Mouse (Mus musculus): Measurements from ENCODE around the gene Prl8a2. TPM values are rescaled to one million over a fixed set of nuclear protein-coding genes. Genes with fewer than 3 reads are reported as not detected.

Prl8a2 gene
- polyA plus RNA-seq (2012; ENCODE audit: insufficient read depth, insufficient read length, missing spikeins): not detected in 2 replicates

DNA sequence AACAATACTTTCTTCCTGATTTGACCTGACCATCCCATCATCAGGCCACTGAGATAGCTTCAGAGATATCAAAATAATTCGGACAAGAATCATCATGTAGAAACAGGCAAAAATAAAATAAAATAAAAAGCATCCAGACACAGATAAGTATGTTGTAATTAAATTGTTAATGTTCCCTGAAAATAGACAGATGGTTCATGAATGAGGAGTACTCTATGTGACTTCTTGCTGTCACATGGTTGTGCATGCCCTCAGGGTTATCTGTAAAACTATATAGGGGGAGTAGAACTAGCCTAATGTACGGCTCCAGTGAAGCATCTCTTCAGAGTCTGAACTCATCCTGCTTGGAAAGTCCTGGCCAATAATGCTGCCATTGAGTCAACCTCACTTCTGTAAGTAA lies at the start of gene Prl8a2:
Gene Prl8a2, plus strand, starts transcription at position 301 of the 400 bp plus-strand sequence.
- Histone ChIP-seq H3K4me1 (ENCODE audit: control insufficient read depth, insufficient read depth, insufficient read length, low read length) (no peaks in the 10 kb centered on the region), H3K27ac (replicated peaks; ENCODE audit: low read depth, low read length) (no peak within 1 kb of the TSS), H3K4me3 (ENCODE audit: insufficient read depth, low read depth, low read length) (no peak within 1 kb of the TSS)

- Histone ChIP-seq H3K27ac (replicated peaks; ENCODE audit: low read depth, low read length) (no peak within 1 kb of the TSS), H3K4me1 (ENCODE audit: control insufficient read depth, insufficient read depth, insufficient read length, low read length) (no peaks in the 10 kb centered on the region), H3K4me3 (ENCODE audit: insufficient read depth, low read depth, low read length) (no peak within 1 kb of the TSS)
Observed at GRCm38 (mm10) chr13:27312334-27313225, 32.9 kb upstream of the Prl8a2 start, which contains the start of gene Prl6a1. Gene Prl6a1, plus strand, starts transcription at chr13:27312627.

GRCm38 (mm10) chr13:27334989-27335388 lies 10.5 kb upstream of the Prl8a2 start:
- no peak overlapping the region for H3K27ac ChIP-seq (replicated peaks; ENCODE audit: low read depth, low read length)
- no peak overlapping the region for H3K4me3 ChIP-seq (ENCODE audit: insufficient read depth, low read depth, low read length)
- H3K4me1 ChIP-seq (ENCODE audit: control insufficient read depth, insufficient read depth, insufficient read length, low read length): no peaks in the 10 kb centered on the region

GRCm38 (mm10) chr13:27342733-27343275 lies 2.7 kb upstream of the Prl8a2 start:
- Histone ChIP-seq H3K27ac (replicated peaks; ENCODE audit: low read depth, low read length) (no peak overlapping the region), H3K4me1 (ENCODE audit: control insufficient read depth, insufficient read depth, insufficient read length, low read length) (no peaks in the 10 kb centered on the region), H3K4me3 (ENCODE audit: insufficient read depth, low read depth, low read length) (no peak overlapping the region)

- Histone ChIP-seq H3K27ac (replicated peaks; ENCODE audit: low read depth, low read length) (no peak within 1 kb of the TSS), H3K4me3 (ENCODE audit: insufficient read depth, low read depth, low read length) (no peak within 1 kb of the TSS), H3K4me1 (ENCODE audit: control insufficient read depth, insufficient read depth, insufficient read length, low read length) (no peaks in the 10 kb centered on the region)
Observed at GRCm38 (mm10) chr13:27390746-27391145, 45.3 kb downstream of the Prl8a2 start, which contains the start of gene Prl2b1. Gene Prl2b1, minus strand, starts transcription at chr13:27390846.

DNA sequence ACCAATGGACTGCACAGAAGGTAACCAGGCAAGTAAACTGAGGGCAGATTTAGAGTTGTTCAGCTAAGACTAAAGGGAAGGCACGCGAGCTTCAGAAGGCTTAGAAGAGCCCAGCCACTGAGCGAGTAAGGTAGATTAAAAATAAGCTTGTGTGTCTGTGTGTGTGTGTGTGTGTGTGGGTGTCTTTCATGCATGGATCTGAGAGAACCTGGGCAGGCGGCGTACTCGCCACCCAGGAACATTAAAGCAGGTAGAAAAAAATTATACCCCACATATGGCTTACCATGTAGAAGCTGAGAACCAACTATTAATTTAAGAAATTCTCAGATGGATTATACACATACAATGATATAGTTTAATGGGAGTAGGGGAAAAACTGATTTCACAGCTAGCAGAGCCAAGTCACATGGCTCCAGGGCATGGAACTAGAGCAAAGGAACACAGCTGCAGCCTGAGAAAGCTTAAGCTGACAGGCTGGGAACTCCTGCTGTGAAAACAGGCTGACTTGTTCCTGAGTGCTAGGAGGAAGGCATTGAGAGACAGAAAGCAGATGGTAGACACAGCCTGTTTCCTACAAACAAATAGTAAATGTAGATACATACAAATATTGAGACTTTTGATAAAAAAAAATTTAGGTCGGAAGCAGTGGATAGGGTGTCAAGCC lies 53.7 kb downstream of the Prl8a2 start:
- Histone ChIP-seq H3K4me3 (ENCODE audit: insufficient read depth, low read depth, low read length) (no peak overlapping the region), H3K4me1 (ENCODE audit: control insufficient read depth, insufficient read depth, insufficient read length, low read length) (no peaks in the 10 kb centered on the region), H3K27ac (replicated peaks; ENCODE audit: low read depth, low read length) (no peak overlapping the region)

Other genes with a start within 250 kb of the Prl8a2 start
- not detected in 2 replicates for gene Prl3d2, start 224.0 kb upstream of the Prl8a2 start, polyA plus RNA-seq (2012; ENCODE audit: insufficient read depth, insufficient read length, missing spikeins)
- gene Prl3d3, start 188.9 kb upstream of the Prl8a2 start, polyA plus RNA-seq (2012; ENCODE audit: insufficient read depth, insufficient read length, missing spikeins): not detected in 2 replicates
- gene Prl3c1, start 149.0 kb upstream of the Prl8a2 start, polyA plus RNA-seq (2012; ENCODE audit: insufficient read depth, insufficient read length, missing spikeins): not detected in 2 replicates
- not detected in 2 replicates for gene Prl3b1, start 103.8 kb upstream of the Prl8a2 start, polyA plus RNA-seq (2012; ENCODE audit: insufficient read depth, insufficient read length, missing spikeins)
- not detected in 2 replicates for gene Prl3a1, start 86.2 kb upstream of the Prl8a2 start, polyA plus RNA-seq (2012; ENCODE audit: insufficient read depth, insufficient read length, missing spikeins)
- gene Prl6a1, start 33.0 kb upstream of the Prl8a2 start, polyA plus RNA-seq (2012; ENCODE audit: insufficient read depth, insufficient read length, missing spikeins): not detected in 2 replicates
- not detected in 2 replicates for gene Prl2b1, start 45.2 kb downstream of the Prl8a2 start, polyA plus RNA-seq (2012; ENCODE audit: insufficient read depth, insufficient read length, missing spikeins)
- gene Prl8a6, start 93.0 kb downstream of the Prl8a2 start, polyA plus RNA-seq (2012; ENCODE audit: insufficient read depth, insufficient read length, missing spikeins): not detected in 2 replicates
- gene Prl8a8, start 167.5 kb downstream of the Prl8a2 start, polyA plus RNA-seq (2012; ENCODE audit: insufficient read depth, insufficient read length, missing spikeins): not detected in 2 replicates
- not detected in 2 replicates for gene Prl8a9, start 218.9 kb downstream of the Prl8a2 start, polyA plus RNA-seq (2012; ENCODE audit: insufficient read depth, insufficient read length, missing spikeins)
- gene Prl8a1, start 236.5 kb downstream of the Prl8a2 start, polyA plus RNA-seq (2012; ENCODE audit: insufficient read depth, insufficient read length, missing spikeins): not detected in 2 replicates